Mouse (Mus musculus): ENCODE results near the gene Cwc15. TPM values are rescaled to one million over a fixed set of nuclear protein-coding genes. Genes with fewer than 3 reads are reported as not detected.
"Not testable (repeated sequence)": the region's sequence is repeated elsewhere in the genome, so short reads cannot be mapped to it uniquely, and the experiment has no call there.

Gene Cwc15
- 10 to 100 TPM; 84.1 to 85.4 TPM for total RNA-seq (2021)

- DNase-seq (ENCODE audit: low spot score in 2 of 2): peak; percentile 94
- intact Hi-C loops (cut with DNase I): loop anchor here (5.0 to 10.0 kb wide), 2 partner anchors 118 to 665 kb away; partner anchors contain the start of gene Endod1
Observed at GRCm38 (mm10) chr9:14500023-14500915, at the start of gene Cwc15, which contains the start of gene Kdm4d. Cwc15 (plus strand) TSS chr9:14500617. Kdm4d (minus strand) TSS chr9:14500482.

GRCm38 (mm10) chr9:14451120-14451519, 49.3 kb upstream of the Cwc15 start:
- DNase-seq (ENCODE audit: low spot score in 2 of 2); intact Hi-C loops (cut with DNase I): not testable (repeated sequence)

- intact Hi-C loops (cut with DNase I): no loop called here
- no peak for DNase-seq (ENCODE audit: low spot score in 2 of 2)
Observed at GRCm38 (mm10) chr9:14456320-14456719, 44.1 kb upstream of the Cwc15 start.

- DNase-seq (ENCODE audit: low spot score in 2 of 2); intact Hi-C loops (cut with DNase I): not testable (repeated sequence)
Observed at GRCm38 (mm10) chr9:14462536-14462935, 37.9 kb upstream of the Cwc15 start.

- intact Hi-C loops (cut with DNase I); DNase-seq (ENCODE audit: low spot score in 2 of 2): not testable (repeated sequence)
Observed at GRCm38 (mm10) chr9:14463668-14464067, 36.7 kb upstream of the Cwc15 start.

GRCm38 (mm10) chr9:14498896-14499705, 1.3 kb upstream of the Cwc15 start:
- intact Hi-C loops (cut with DNase I): no loop called here

GRCm38 (mm10) chr9:14500916-14501424, 553 bp downstream of the Cwc15 start:
- DNase-seq (ENCODE audit: low spot score in 2 of 2): no peak
- intact Hi-C loops (cut with DNase I): loop anchor here (5.0 to 10.0 kb wide), 2 partner anchors 119 to 666 kb away; partner anchors contain the start of gene Endod1

More at GRCm38 (mm10) chr9:14498896-14499705, 1.3 kb upstream of the Cwc15 start:
- no peak for DNase-seq (ENCODE audit: low spot score in 2 of 2)

GRCm38 (mm10) chr9:14512633-14513445, 12.4 kb downstream of the Cwc15 start:
- DNase-seq (ENCODE audit: low spot score in 2 of 2): peak; percentile 17 to 32
- intact Hi-C loops (cut with DNase I): no loop called here

GRCm38 (mm10) chr9:14517296-14517695, 16.9 kb downstream of the Cwc15 start:
- no peak for DNase-seq (ENCODE audit: low spot score in 2 of 2)
- intact Hi-C loops (cut with DNase I): no loop called here

- no peak for DNase-seq (ENCODE audit: low spot score in 2 of 2)
- intact Hi-C loops (cut with DNase I): no loop called here
Observed at GRCm38 (mm10) chr9:14518105-14518504, 17.7 kb downstream of the Cwc15 start.

GRCm38 (mm10) chr9:14520971-14521670, 20.7 kb downstream of the Cwc15 start:
- intact Hi-C loops (cut with DNase I): loop anchor here (5.0 kb wide), 1 partner anchor 246 kb away; no protein-coding TSS in a partner anchor
- no peak for DNase-seq (ENCODE audit: low spot score in 2 of 2)

GRCm38 (mm10) chr9:14521695-14522094, 21.3 kb downstream of the Cwc15 start:
- intact Hi-C loops (cut with DNase I): loop anchor here (5.0 kb wide), 1 partner anchor 246 kb away; no protein-coding TSS in a partner anchor
- no peak for DNase-seq (ENCODE audit: low spot score in 2 of 2)

GRCm38 (mm10) chr9:14523408-14524043, 23.1 kb downstream of the Cwc15 start:
- DNase-seq (ENCODE audit: low spot score in 2 of 2): peak; percentile 74 to 78
- intact Hi-C loops (cut with DNase I): loop anchor here (1.0 to 5.0 kb wide), 2 partner anchors 176 to 244 kb away; no protein-coding TSS in a partner anchor

- intact Hi-C loops (cut with DNase I): no loop called here
- DNase-seq (ENCODE audit: low spot score in 2 of 2): no peak
Observed at GRCm38 (mm10) chr9:14530004-14530403, 29.6 kb downstream of the Cwc15 start.

GRCm38 (mm10) chr9:14532283-14532682, 31.9 kb downstream of the Cwc15 start:
- DNase-seq (ENCODE audit: low spot score in 2 of 2): no peak
- intact Hi-C loops (cut with DNase I): no loop called here

- intact Hi-C loops (cut with DNase I): no loop called here
- no peak for DNase-seq (ENCODE audit: low spot score in 2 of 2)
Observed at GRCm38 (mm10) chr9:14533659-14534058, 33.2 kb downstream of the Cwc15 start.

GRCm38 (mm10) chr9:14534833-14535456, 34.5 kb downstream of the Cwc15 start:
- intact Hi-C loops (cut with DNase I): no loop called here
- no peak for DNase-seq (ENCODE audit: low spot score in 2 of 2)
